Mouse (Mus musculus): ENCODE measurements around the gene Mrpl53. TPM values are rescaled to one million over a fixed set of nuclear protein-coding genes. Genes with fewer than 3 reads are reported as not detected.

The Mrpl53 gene
- total RNA-seq, 1 experiment from 2014 or later, result 112 TPM

DNA sequence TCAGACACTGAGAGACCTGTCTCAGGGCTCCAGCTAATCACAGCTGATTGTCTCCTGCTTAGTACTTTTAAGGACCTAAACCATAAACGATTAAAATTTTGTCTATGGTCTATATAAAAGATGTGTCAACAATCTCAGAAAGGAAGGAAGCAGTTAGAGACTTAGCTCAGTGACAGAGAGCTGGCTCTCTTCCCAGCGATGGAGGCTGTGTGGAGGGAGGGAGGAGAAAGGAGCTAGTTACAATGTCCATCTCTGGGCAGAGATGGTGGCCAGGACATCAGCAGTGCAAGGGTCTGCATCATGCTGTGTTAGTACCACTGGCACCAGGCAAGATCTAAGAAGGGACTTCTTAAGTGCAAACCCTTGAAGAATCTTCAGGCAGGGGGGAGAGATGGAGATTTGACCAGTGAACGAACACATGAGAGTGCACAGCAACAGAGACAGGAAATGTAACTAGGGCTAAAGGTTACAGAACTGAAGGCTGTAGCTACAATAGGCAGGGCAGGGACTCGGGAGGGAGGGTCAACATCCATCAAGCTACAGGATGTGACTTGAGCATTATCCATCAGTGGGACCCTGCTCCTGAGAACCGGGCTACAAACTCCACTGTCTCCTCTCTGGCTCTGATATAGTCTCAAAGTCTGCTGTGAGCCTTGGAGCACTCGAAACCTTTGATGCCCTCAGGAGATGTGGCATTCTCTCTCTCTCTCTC, 16.3 kb upstream of the Mrpl53 start:
- no peak for DNase-seq

DNA sequence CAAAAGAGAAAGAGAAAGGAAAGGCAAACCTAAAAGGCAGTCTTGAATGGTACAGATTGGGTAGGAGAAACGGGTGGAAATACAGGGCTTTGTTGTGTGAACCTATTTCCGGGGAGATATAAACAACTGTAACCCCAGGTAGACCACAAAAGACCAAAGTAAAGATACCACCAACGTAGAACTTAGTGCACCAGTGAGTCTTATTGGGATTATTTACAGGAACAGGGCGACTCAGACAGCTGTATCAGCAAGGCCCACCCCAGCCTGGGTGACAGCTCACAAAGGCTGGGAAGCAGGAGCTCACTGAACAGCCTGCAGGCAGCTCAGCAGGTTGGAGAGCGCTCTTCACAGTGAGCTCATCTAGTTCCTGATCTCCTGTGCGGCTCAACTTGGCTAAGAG, 12.9 kb upstream of the Mrpl53 start:
- DNase-seq, result no peak

DNA sequence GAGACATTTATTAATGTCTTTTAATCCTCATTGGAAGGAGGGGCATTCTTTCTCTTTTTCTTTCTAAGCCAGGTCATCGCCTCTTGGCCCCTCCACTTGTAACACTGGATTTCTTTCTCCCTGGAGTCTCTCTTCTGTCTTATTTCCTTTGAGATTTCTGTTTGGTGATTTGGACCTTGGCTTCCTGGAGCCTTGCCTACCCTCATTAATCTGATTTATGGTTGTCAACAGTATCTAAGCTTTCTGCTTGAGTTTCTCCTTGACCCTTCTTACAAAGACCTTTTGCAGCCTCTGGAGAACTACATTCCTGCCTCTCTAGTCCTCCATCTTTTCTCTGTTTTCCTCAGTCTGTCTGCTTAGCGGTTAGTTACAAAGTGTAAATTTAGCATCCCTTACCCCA, 10.4 kb upstream of the Mrpl53 start:
- no peak for DNase-seq

DNA sequence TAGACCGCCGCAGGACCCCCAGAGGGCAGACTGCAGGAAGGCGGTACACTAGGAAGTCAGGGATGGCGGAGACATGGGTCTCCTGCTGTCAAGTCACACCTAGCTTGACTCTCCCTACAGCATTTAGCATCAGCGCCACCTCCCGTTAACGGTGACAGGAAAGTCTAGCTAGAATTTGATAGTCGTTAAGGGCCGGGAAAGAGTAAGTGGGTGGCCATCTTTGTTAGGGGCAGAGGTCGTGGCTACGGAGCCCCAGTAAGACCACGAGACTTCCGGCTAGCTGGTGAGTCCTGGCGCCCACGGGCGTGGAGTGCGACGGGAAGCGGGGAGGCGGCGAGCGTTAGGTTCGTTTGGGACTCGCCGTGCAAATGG, 7.5 kb upstream of the Mrpl53 start, which contains the start of the genes Ccdc142 and Gm42688:
Gene Ccdc142 (plus strand): TSS at position 286 of the 372 bp plus-strand sequence.
Gene Gm42688 (plus strand): TSS at position 302 of the 372 bp plus-strand sequence.
- peak; percentile 84 for DNase-seq

DNA sequence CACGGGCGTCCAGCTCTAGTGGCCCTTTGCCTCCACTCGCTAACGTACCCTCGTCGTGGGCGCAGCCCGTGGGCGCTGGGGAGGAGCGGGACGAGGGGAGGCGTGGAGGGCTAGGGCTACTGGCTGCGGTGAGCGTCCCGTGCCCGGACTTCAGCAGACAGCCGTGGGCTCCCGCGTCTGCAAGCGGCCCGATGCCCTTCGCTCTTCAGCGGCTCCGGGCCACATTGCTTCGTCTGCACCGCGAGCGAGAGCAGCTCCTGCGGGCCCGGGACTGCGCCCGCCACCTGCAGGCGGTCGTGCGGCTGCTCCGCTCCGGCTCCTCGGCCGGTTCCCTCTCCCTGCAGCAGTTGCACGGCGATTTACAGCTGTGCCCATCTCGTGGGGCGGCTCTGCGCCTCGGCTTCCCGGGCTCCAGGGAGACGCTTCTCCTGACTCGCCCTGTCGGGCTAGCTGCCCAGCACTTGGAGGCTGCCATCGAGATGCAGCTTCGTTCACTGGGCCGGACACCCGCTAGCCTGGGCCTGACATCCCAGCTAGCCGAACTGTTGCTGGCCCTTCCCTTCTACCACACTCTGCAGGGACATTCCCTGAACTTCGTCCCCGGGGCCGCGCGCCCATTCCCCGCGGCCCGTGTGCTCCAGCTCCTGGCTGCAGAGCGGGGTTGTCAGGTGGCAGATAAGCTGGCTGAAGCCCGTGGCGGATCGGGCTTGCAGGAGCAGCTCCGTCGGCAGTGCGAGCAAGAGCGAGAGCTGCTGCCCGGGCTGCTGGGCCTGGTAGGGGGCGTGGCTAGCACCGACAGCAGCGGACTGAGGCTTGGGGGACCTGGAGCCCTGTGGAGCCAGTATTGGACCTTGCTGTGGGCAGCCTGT, 6.9 kb upstream of the Mrpl53 start:
- DNase-seq, result peak; percentile 76

DNA sequence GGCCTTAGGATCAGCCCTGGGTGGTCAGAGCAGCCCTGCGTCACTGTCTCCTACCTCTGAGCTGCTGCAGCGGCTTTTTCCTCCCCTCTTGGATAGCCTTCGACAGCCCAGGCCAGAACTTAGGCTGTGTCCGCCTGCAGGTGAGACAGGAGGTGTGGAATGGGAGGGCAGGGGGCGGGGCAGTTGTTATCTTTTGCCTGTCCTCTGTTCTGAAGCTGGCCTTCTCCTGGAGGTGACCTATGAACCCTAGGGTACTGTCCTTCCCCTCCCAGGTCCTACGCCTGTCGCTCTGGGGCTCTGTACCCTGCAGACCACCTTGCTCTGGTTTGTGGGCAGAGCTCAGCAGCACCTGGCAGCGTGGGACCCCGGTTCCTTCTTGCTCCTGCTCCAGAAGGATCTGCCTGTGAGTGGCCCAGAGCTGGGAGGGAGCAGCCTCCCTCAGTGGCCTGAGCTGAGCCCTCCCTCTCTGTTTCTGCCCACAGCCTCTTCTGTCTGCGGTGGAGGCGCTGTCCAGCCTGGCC, 5.7 kb upstream of the Mrpl53 start:
- DNase-seq, result no peak

DNA sequence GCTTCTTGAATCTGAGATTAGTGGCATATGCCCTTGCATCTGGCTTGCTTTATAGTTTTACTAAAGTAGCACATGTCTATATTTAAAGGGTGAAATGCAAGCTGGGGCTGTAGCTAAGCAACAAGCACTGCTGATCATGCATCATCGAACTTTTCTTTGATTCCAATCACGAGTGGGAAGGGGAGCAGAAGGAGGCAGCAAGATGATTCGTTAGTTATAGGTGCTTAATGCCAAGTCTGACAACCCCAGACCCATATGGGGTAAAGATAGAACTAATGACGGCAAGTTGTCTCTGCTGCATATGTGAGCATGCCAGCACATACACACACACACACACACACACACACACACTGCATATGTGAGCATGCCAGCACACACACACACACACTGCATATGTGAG, 4.7 kb upstream of the Mrpl53 start:
- no peak for DNase-seq

DNA sequence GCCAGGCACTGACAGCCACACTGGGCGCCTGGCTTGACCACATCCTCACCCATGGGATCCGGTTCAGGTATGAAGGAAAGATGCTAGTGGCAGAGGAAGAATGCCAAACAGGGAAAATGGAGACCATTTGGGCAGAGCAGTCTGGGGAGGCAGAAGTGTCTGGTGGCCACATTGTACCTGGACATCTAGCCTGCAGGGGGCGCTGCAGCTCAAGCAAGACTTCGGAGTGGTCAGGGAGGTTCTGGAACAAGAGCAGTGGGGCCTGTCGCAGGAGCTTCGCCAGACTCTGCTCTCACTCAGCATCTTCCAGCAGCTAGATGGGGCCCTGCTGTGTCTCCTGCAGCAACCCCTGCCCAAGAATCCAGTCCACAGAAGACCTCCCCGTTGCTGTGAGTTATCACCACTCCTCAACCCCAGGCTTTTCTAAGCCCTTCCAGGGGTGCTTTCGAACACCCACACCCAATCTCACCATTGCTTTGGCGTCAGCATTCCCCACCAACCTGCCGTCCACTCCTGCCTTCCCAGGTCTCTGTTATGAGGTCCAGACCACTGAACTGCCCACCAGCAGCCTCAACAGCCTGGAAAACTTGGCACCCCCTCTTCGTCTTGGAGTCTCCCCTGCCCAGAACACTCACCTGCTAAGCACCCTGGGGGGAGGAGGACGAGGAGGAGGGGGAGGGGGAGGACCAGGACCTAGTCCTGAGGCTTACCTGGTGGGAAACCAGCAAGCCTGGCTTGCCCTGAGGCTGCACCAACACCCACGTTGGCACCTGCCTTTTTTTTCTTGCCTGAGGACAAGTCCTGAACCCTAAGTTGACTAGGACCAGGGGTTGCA, 1.1 kb upstream of the Mrpl53 start:
- DNase-seq, result peak; percentile 86

DNA sequence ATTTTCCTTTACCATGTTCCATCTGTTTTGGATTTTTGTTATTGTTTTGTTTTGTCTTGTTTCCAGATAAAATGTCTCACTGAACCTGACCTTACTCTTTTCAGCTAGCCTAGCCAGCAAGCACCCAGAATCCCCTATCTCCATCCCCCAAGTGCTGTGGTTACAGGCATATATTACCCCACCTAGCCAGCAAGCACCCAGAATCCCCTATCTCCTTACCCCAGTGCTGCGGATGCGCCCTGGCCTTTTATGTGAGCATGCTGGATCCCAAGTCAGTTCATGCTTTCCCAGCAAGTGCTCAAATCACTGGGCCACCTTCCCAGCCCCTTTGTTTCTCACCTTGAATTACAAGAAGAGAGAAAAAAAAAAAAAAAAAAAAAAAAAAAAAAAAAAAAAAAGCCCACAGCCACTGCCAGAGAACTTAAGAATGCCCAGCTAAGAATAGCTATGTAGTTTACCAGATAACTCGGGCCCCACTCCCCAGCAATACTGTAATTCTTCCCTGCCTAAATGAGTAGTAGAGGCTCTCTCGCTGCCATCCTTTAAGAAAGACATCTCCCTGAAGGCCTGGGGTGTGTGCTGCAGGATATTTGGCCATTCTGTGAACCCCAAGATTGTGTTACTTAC, 2.8 kb downstream of the Mrpl53 start:
- DNase-seq, result no peak

DNA sequence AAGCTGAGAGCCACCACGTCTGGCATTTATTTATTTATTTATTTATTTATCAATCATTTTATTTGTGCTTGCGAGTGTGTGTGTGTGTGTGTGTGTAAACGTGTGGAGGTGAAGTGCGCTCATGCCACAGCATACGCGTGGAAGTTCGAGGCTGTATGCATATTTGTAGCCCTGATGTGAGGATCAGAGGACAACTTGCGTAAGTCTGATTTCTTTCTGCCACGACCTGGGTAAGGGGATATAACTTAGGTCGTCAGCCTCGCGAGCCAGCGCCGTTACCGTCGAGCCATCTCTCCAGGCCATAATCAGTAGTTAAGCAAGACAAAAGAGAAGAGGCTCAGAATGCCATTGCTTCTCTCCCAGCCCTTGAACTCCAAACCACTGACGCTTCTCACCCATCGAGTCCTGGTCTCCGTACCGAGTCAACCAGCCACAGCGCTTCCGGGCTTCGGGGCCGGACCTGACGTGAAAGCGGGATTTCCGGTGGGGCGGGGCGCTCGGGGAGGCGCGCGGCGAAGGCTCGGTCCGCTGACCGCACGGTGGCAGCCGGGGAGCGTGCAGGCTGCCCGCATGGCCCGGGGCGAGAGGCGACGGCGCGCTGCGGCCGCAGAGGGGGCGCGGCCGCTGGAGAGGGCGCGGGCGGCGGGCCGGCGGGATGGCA, 6.3 kb downstream of the Mrpl53 start, which contains the start of gene Mogs:
Gene Mogs (plus strand): TSS at position 486 of the 661 bp plus-strand sequence.
- peak; percentile 97 for DNase-seq

DNA sequence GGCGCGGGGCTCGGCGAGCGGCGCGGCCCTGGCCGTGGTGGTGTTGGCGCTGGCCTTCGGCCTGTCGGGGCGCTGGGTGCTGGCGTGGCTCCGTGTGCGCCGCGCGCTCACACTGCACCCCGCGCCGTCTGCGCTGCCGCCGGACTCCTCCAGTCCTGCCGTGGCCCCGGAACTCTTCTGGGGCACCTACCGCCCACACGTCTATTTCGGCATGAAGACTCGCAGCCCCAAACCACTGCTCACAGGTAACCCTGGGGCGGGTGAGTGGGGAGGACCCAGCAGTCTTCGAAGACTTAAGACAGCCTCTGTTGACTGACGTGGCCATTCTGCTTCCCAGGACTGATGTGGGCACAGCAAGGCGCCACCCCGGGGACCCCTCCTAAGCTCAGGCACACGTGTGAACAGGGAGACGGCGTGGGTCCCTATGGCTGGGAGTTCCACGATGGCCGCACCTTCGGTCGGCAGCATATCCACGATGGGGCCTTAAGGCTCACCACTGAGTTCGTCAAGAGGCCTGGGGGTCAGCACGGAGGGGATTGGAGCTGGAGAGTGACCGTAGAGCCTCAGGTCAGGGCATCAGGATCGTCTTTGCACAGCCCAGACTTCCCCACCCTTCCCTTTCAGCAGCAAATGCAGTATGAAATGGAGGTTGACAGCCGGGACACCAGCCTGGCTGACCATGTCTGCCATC, 7.0 kb downstream of the Mrpl53 start:
- DNase-seq, result no peak

DNA sequence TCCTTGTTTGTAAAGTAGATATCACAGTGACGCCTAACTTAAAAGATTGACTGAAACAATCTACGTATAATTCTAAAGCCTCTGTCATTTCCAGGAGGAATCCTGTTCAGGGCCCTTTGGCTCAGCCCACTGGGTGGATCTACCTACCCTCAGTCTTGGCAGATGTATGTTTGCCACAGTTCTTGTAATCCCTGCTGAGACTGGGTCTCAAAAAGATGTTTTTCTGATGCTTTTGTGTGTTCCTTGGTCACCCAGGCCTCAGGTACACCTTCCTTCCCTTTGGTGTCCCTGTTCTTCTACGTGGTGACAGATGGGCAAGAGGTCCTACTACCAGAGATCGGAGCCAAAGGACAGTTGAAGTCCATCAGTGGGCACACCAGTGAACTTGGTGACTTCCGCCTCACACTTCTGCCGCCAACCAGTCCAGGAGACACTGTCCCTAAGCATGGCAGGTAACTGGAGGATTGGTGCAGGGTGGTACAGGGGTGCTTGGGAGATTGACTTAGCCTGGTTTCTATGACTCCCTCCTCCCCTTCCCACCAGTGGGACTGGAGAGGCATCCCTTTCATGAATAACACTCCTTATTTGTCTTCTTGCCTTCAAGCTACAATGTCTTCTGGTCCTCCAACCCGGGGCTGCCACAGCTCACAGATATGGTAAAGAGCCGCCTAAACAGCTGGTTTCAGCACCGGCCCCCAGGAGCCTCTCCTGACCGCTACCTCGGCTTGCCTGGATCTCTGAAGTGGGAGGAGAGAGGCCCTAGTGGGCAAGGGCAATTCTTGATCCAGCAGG, 7.7 kb downstream of the Mrpl53 start:
- DNase-seq, result no peak

DNA sequence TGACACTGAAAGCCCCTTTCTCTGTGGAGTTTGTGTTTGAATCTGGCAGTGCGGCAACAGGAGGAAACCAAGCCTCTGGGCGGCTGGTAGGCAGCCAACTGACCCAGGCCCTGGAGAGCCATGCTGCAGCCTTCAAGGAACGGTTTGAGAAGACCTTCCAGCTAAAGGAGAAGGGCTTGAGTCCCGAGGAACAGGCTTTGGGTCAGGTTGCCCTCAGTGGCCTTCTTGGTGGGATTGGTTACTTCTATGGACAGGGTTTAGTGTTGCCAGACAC, 8.3 kb downstream of the Mrpl53 start:
- DNase-seq, result no peak

DNA sequence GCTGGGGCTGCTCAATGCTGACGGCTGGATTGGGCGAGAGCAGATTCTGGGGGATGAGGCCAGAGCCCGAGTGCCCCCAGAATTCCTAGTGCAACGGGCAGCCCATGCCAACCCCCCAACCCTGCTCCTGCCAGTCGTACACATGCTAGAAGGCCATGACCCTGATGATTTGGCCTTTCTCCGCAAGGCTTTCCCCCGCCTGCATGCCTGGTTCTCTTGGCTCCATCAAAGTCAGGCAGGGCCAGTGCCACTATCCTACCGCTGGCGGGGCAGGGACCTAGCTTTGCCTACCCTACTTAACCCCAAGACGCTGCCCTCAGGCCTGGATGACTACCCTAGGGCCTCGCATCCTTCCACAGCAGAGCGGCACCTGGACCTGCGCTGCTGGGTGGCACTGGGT, 8.8 kb downstream of the Mrpl53 start:
- no peak for DNase-seq

DNA sequence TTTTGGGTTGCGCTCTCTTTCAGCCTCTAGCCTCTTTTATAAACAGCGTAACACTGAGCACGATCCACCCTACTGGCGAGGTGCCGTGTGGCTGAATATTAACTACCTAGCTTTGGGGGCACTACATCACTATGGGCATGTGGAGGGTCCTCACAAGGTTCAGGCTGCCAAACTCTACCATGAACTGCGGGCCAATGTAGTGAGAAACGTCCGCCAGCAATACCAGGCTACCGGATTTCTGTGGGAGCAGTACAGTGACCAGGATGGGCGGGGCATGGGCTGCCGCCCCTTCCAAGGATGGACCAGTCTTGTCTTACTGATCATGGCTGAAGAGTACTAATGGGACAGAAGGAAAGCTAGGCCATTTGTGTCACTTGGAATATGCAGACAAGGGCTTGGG, 9.5 kb downstream of the Mrpl53 start:
- no peak for DNase-seq

DNA sequence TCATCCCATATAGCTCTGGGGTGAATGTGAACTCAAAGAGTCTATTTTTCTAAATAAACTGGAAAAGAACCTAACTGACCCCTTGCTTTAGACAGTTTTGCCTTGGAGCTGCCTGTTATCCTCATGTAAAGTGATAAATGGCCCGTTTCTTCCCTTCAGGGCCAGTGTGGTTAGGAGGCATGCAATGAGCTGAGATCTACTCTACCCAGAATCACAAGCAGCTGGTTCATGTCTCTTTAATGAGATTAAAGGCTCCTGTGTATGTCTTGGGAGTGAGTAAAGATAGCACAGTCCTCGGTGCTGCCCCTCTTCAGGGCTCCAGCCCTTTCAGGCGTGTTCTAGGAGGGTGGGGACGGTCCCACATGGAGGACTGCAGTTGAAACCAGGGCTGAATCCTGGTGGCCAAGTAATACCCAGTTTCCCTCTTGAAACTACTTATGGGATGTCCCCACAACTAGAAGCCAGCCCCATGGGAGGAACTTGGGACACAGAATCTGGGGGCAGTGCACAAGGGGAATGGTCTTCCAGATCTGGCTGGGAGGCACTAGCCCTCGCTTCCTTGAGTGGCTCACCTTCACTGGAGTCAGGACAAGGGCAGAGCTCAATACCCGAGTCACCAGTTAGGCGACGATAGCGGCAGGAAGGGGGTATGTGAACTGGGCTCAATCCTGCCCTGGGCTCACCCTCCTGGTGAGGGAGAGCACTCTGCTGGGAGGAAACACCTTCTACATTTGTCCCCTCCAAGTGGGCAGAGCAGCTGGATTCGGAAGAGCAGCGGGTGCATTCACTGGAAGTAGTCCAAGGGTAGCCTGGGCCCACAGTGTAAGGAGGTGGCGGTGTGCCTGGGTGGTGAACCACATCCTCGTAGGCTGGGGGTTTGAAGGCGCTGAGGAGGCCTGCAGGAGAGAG, 10.2 kb downstream of the Mrpl53 start:
- no peak for DNase-seq

DNA sequence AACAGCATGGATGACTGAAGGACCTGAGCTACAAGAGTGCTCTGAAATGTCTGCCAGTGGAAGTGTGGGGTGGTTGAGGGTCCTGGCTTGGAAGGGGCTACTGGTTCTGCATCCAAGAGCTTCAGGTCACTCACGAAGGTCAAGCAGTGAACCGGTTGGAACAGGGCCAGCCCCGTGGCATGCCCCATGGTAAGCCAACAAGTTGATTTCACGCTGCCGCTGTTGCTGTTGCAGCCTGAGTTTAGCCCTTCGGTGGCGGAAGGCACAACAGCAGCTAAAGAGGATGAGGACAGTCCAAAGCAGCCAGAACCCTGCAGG, 10.9 kb downstream of the Mrpl53 start:
- DNase-seq, result no peak

DNA sequence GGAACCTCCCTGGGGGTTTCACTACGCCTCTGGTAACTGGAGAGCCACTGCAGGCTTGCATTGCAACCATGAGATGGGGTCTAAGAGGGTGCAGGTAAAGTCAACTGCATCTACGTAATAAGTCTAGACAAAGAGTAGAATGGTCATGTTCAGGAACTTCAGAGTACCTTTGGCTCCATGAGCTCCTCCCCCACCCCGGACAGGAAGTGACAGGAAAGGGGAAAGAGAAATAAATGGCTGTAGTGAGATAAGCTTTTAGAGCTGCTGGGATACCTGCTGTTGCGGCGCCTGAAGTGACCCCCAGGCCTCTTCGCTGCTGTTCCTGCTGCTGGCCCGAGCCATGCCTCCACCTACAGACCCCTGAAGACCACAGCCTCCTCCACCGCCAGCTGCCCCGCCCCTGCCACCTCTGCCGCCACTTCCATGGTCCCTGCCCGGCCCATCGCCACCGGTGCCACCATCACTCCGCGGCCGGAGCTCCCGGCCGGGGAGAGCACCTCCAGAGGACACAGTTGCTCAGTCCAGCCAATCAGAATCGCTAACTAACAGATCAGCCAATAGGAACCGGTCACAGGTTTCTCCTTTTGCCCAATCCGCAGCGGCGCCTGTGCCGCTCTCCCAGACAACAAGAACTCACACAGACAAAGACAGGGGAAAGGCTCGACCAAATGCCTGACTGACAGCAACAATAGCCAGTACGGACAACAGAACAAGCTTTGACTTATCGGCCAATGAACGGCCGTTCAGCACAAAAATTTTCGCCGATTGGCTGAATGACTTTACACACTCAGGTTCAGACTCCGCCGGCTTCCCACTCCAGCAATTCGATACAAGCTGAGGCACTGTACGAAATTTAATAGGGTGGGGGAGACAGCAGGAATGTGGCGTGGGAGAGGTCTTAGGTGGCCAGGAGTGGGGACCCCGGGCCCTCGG, 12.4 kb downstream of the Mrpl53 start, which contains the start of gene Wbp1:
Gene Wbp1 (minus strand): TSS at position 630 of the 933 bp plus-strand sequence.
- DNase-seq, result peak; percentile 88

All from adrenal gland, postnatal 25 days (tissue).